Mouse (Mus musculus) C2C12 (cell line): ENCODE measurements around the gene Rpl6.

Source experiments
- CEBPB ChIP-seq: IDR thresholded peaks from one replicate; pipeline ENCODE4 v1.6.1; 2011; ENCODE audit warnings: low read depth, mild to moderate bottlenecking, control low read depth, moderate library complexity
- CTCF ChIP-seq: IDR thresholded peaks from one replicate; pipeline ENCODE4 v1.5.1; 2011; ENCODE audit not compliant: control insufficient read depth, insufficient read depth, insufficient read length
- FOSL1 ChIP-seq: IDR thresholded peaks from one replicate; pipeline ENCODE4 v1.8.0; 2011; ENCODE audit warnings: mild to moderate bottlenecking, low read length; ENCODE audit not compliant: poor library complexity, insufficient read depth, severe bottlenecking
- MAX ChIP-seq: IDR thresholded peaks from one replicate; pipeline ENCODE4 v1.6.1; 2011; ENCODE audit warnings: mild to moderate bottlenecking, control low read depth
- MYOD1 ChIP-seq: IDR thresholded peaks from one replicate; pipeline ENCODE4 v1.6.1; 2011; ENCODE audit warnings: low read depth; ENCODE audit not compliant: control insufficient read depth, insufficient read length
- MYOG ChIP-seq: IDR thresholded peaks from one replicate; pipeline ENCODE4 v1.6.1; 2011; ENCODE audit not compliant: control insufficient read depth, insufficient read length; ENCODE audit errors: extremely low read depth
- USF1 ChIP-seq: IDR thresholded peaks from one replicate; pipeline ENCODE4 v1.6.1; 2011; ENCODE audit warnings: low read depth, mild to moderate bottlenecking, control low read depth, moderate library complexity

DNA sequence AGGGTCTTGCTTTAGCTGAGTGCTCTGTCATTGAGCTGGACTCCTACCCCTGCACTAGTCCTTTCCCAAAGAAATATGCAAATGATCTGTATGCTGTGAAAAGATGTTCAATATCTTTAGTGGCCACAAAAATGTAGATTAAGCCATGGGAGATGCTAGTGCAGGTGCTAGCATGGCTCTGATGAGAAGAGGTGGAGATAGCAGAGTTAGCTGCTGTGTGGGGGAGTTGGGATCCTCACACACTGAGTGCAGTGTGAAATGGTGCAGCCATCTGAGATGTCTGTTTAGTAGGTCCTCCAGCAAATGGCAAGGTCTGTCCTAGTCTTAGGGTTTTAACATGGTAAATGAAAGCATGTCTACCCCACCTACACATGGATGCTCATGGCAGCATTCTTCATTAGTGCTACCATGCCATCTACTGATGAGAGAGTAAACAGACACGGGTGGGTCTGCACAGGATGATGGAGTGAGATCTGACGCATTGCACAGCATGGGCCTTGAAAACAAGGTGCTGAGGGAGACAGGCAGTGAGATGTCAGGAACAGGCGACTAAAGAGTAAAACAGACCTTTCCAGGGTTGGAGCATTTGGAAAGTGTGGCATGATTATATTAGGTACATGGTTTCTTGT lies 44.6 kb downstream of the Rpl6 start:
- TF ChIP-seq CTCF (no peak), MAX (no peak), USF1 (no peak), MYOG (no peak), CEBPB (no peak), FOSL1 (no peak), MYOD1 (no peak)
